Comparison of ENCODE assay signal across 9 mouse cellular contexts in the genomic region with DNA sequence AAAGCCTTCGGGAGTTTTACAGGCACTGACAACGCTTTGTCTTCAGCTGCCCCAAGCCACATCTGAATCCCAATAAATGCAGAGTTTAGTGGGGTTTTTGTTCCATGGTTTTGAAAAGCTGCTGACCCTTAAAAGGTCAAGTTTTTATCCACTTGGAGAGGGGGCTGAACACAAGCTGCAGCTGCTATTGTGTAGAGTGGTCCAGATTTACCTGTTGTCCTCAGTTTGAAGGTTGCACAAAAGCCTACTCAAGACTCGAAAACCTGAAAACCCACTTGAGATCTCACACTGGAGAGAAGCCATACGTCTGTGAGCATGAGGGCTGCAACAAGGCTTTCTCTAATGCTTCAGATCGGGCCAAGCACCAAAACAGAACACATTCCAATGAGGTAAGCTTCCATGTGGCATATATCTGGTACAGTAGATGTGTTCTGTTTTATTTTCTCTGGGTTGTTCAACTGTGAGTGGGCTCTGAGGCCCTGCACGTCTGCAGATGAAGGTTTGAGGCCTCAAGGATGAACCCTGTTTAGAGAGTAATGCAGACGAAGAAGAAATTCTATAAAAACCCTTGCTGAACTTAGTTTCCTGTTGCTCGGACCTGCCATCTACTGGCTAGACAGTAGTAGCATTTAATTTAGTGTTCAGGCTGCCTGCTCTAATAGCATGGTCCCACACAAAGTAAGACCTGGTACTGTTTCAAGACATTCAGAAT.
DNase-seq lines count a peak whose midpoint lies in the region; ATAC-seq and TF ChIP-seq lines count a peak whose summit lies in the region.
"Had no signal": no experiment of that assay in that cellular context is flagged by ENCODE, and none has a peak within 500 bp of the region (broad histone marks: within the 10 kb centered on the region; RNA-seq: fewer than 3 reads in every experiment).

No protein-coding gene starts in this region.

- TF ChIP-seq CTCF in testis, adult 2 months (IDR thresholded peaks at IDR 0.05; ENCODE audit: control insufficient read depth, insufficient read depth, insufficient replicate concordance, low read depth, low read length): peak; percentile 2; the same call in 1 of the 2 replicates

- H3K9me3 ChIP-seq in lung, embryonic 15.5 days: no peaks in the 10 kb centered on the region
- H3K9me3 ChIP-seq: embryonic facial prominence, embryonic 12.5 days had no signal

- H3K27ac ChIP-seq in testis, adult 2 months (ENCODE audit: control insufficient read depth, insufficient read depth, low read depth, low read length): no peak overlapping the region
- no peak overlapping the region for H3K27ac ChIP-seq in lung, embryonic 15.5 days
- H3K27ac ChIP-seq: embryonic facial prominence, embryonic 12.5 days had no signal

- no peak overlapping the region for H3K4me3 ChIP-seq in testis, adult 2 months (ENCODE audit: control insufficient read depth, low read depth, low read length)
- no peak overlapping the region for H3K4me3 ChIP-seq in lung, embryonic 15.5 days
- H3K4me3 ChIP-seq: embryonic facial prominence, embryonic 12.5 days had no signal

- no peaks in the 10 kb centered on the region for H3K36me3 ChIP-seq in testis, adult 2 months (ENCODE audit: control insufficient read depth, insufficient read depth, low read length)
- H3K36me3 ChIP-seq in lung, embryonic 15.5 days: peaks cover 4% of the 10 kb centered on the region; the same call in 1 of the 2 replicates

- H3K4me1 ChIP-seq in testis, adult 2 months (ENCODE audit: control insufficient read depth, insufficient read depth, low read length): no peaks in the 10 kb centered on the region
- H3K4me1 ChIP-seq in lung, embryonic 15.5 days: no peaks in the 10 kb centered on the region

- TF ChIP-seq POLR2A in testis, adult 2 months (IDR thresholded peaks at IDR 0.05; ENCODE audit: control insufficient read depth, low read depth, low read length): no peak

- H3K27me3 ChIP-seq in testis, adult 2 months (ENCODE audit: control insufficient read depth, insufficient read depth, low read length): no peaks in the 10 kb centered on the region
- no peaks in the 10 kb centered on the region for H3K27me3 ChIP-seq in lung, embryonic 15.5 days
- H3K27me3 ChIP-seq: embryonic facial prominence, embryonic 12.5 days had no signal

- no peak overlapping the region for H3K4me2 ChIP-seq in lung, embryonic 15.5 days
- H3K4me2 ChIP-seq: embryonic facial prominence, embryonic 12.5 days had no signal

- peak; percentile 56; the same call in 1 of the 2 replicates for ATAC-seq in granulocyte monocyte progenitor cell, adult 5-6 weeks (replicated peaks; ENCODE audit: poor library complexity, severe bottlenecking)
- peak; percentile 49; the same call in 1 of the 2 replicates for ATAC-seq in lung, embryonic 15.5 days (ENCODE audit: borderline replicate concordance, extremely low read depth, low FRiP score, low TSS enrichment)

- 42% methylated on average over 8 of the region's 8 CpGs for WGBS in lung, embryonic 15.5 days

- no peak overlapping the region for H3K9ac ChIP-seq in lung, embryonic 15.5 days
- H3K9ac ChIP-seq: embryonic facial prominence, embryonic 12.5 days had no signal

- DNase-seq in testis, postnatal 14 days (ENCODE audit: low spot score): no peak
- peak; percentile 17 to 23 for DNase-seq in cerebellum, postnatal 25 days
- DNase-seq in kidney, postnatal 4 days: peak; percentile 58 to 62
- DNase-seq in right cerebral cortex, adult 18-20 months: peak; percentile 53
- DNase-seq in spleen, postnatal 10 days (ENCODE audit: low spot score in 2 of 2): no peak

Comparison
In these comparisons a context has a peak if more than half of its experiments do, and no peak if none do; other contexts are left out.
1. DNase-seq: peak in cerebellum, postnatal 25 days (2 of 2), kidney, postnatal 4 days (2 of 2) and right cerebral cortex, adult 18-20 months (single experiment); none in testis, postnatal 14 days (single experiment) and spleen, postnatal 10 days (0 of 2).